Mouse (Mus musculus) kidney, adult 2 months (tissue): ENCODE measurements at regions not wholly inside any gene's neighbourhood (a gene's known extent, or its start where the extent isn't known, plus 50 kb on each side); places are given as distances from the start of the nearest gene placed in this dataset.

Experiments used
- CTCF ChIP-seq: fragments of 200-500 bp; conservative IDR thresholded peaks from 2 replicates; pipeline ENCODE4 v1.5.1; 2011; ENCODE audit warnings: low read depth, mild to moderate bottlenecking, control low read depth, low read length, moderate library complexity, mixed read lengths; ENCODE audit not compliant: insufficient read depth, insufficient read length
- POLR2A ChIP-seq: fragments of 200-500 bp; IDR thresholded peaks from one replicate; pipeline ENCODE4 v1.6.1; 2011; ENCODE audit warnings: low read depth, low read length, control low read depth

DNA sequence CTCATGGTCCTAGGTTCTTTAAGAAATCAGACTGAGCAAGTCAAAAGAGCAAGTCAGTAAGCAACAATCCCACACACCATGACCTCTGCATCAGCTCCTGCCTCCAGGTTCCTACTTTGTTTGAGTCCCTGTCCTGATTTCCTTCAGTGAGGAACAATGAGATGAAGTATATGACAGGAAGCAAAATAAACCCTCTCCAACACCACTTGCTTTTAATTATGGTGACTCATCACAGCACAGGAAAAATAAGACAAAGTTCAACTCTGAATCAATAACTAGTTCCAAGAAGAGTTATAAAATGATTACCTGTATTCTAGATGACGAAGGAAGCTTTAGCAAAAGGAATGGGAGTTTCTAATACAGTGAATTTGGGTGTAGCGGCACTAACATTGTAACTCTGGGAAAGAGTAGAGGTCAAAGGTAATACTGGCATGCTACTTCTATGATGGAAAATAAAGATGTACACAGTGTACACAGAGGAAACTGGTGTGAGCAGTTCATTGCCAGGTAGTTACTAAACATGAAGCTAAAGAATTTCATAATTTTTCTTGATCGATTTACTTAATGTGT, 248.2 kb upstream of the Atp2b1 start:
- TF ChIP-seq CTCF = no peak
- TF ChIP-seq POLR2A = no peak
